In the genomic region with DNA sequence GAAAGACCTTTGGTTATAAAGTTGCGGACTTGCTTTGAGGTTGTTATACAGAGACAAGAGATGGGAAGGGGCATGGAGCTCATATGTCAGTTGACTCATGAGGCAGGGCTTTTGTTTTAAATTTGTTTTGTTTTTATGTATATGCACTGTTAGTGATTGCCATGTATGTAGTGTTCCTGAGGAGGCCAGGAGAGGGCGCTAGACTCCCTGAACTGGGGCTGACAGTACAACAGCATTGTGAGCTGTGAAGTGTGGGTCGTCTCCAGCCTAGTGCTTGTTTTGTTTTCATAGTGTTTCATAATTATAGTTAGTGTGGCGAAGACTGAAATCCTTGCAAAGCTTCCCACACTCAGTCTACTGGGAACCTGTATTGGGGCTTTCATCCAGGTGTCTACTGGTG, we compare ENCODE assay signal across 12 mouse cellular contexts. TPM values are rescaled to one million over a fixed set of nuclear protein-coding genes. Genes with fewer than 3 reads are reported as not detected.
DNase-seq lines count a peak whose midpoint lies in the region; ATAC-seq and TF ChIP-seq lines count a peak whose summit lies in the region.
"Had no signal": no experiment of that assay in that cellular context is flagged by ENCODE, and none has a peak within 500 bp of the region (broad histone marks: within the 10 kb centered on the region; RNA-seq: fewer than 3 reads in every experiment).

No protein-coding gene starts in this region.

- H3K4me3 ChIP-seq in heart, adult 2 months = no peak overlapping the region
- H3K4me3 ChIP-seq in midbrain, postnatal 0 days (ENCODE audit: low read depth, low read length) = no peak overlapping the region
- no peak overlapping the region for H3K4me3 ChIP-seq in midbrain, embryonic 16.5 days (ENCODE audit: low read depth, low read length)
- no peak overlapping the region for H3K4me3 ChIP-seq in small intestine, adult 2 months (ENCODE audit: low read depth, low read length)
- H3K4me3 ChIP-seq: forebrain, embryonic 12.5 days had no signal

- no peaks in the 10 kb centered on the region for H3K27me3 ChIP-seq in heart, adult 2 months (ENCODE audit: control insufficient read depth, insufficient read depth, low read length)
- H3K27me3 ChIP-seq in midbrain, postnatal 0 days (ENCODE audit: insufficient read depth, low read length) = no peaks in the 10 kb centered on the region
- no peaks in the 10 kb centered on the region for H3K27me3 ChIP-seq in midbrain, embryonic 16.5 days (ENCODE audit: control insufficient read depth, insufficient read depth, low read depth, low read length)
- H3K27me3 ChIP-seq in small intestine, adult 2 months (ENCODE audit: control insufficient read depth, insufficient read depth, low read length) = no peaks in the 10 kb centered on the region
- H3K27me3 ChIP-seq: forebrain, embryonic 12.5 days had no signal

- no peak for TF ChIP-seq POLR2A in heart, adult 2 months (IDR thresholded peaks at IDR 0.05; ENCODE audit: insufficient read depth, low read depth, low read length)
- no peak for TF ChIP-seq POLR2A in small intestine, adult 2 months (IDR thresholded peaks at IDR 0.05; ENCODE audit: low read depth, low read length)

- peak; percentile 40 for TF ChIP-seq CTCF in heart, adult 2 months (IDR thresholded peaks at IDR 0.05)
- peak; percentile 58 for TF ChIP-seq CTCF in midbrain, postnatal 0 days (IDR thresholded peaks at IDR 0.05)
- peak; percentile 49; the same call in 1 of the 2 replicates for TF ChIP-seq CTCF in small intestine, adult 2 months (IDR thresholded peaks at IDR 0.05; ENCODE audit: extremely low read depth, insufficient read length, insufficient replicate concordance, low read depth, low read length)

- intact Hi-C loops in heart, adult 2 months (cut with DNase I) = no loop called here

- no peaks in the 10 kb centered on the region for H3K9me3 ChIP-seq in midbrain, postnatal 0 days (ENCODE audit: low read length)
- H3K9me3 ChIP-seq in midbrain, embryonic 16.5 days (replicated peaks; ENCODE audit: control insufficient read depth, low read length, poor library complexity, severe bottlenecking) = no peaks in the 10 kb centered on the region
- H3K9me3 ChIP-seq: forebrain, embryonic 12.5 days had no signal

- H3K36me3 ChIP-seq in heart, adult 2 months (ENCODE audit: control insufficient read depth, insufficient read depth, low read length) = no peaks in the 10 kb centered on the region; the same call in 1 of the 2 replicates
- H3K36me3 ChIP-seq in midbrain, postnatal 0 days (ENCODE audit: insufficient read depth, low read length) = peaks cover 48% of the 10 kb centered on the region
- peaks cover 32% of the 10 kb centered on the region for H3K36me3 ChIP-seq in midbrain, embryonic 16.5 days (ENCODE audit: control insufficient read depth, insufficient read depth, low read length)
- peaks cover 46% of the 10 kb centered on the region for H3K36me3 ChIP-seq in small intestine, adult 2 months (ENCODE audit: control insufficient read depth, insufficient read depth, low read length)

- H3K4me2 ChIP-seq in midbrain, postnatal 0 days (ENCODE audit: low read depth, low read length, poor library complexity, severe bottlenecking) = no peak overlapping the region
- no peak overlapping the region for H3K4me2 ChIP-seq in midbrain, embryonic 16.5 days (ENCODE audit: low read length)
- H3K4me2 ChIP-seq: forebrain, embryonic 12.5 days had no signal

- H3K9ac ChIP-seq in heart, adult 2 months (ENCODE audit: low read depth, low read length) = no peak overlapping the region
- H3K9ac ChIP-seq in midbrain, postnatal 0 days (replicated peaks; ENCODE audit: low read length, poor library complexity, severe bottlenecking) = no peak overlapping the region
- no peak overlapping the region for H3K9ac ChIP-seq in midbrain, embryonic 16.5 days (ENCODE audit: low read depth, low read length)
- H3K9ac ChIP-seq: forebrain, embryonic 12.5 days had no signal

- TF ChIP-seq EP300 in heart, adult 2 months (IDR thresholded peaks at IDR 0.05; ENCODE audit: insufficient read depth, low read depth, low read length) = no peak

- no peak for DNase-seq in heart, adult 2 months
- no peak for DNase-seq in heart, adult 18-20 months
- DNase-seq in midbrain, postnatal 0 days (ENCODE audit: low spot score) = no peak
- DNase-seq in NIH3T3 (ENCODE audit: low read depth) (peak; percentile 33), MN1 (ENCODE audit: low spot score) (no peak)
- no peak for DNase-seq in layer of hippocampus, postnatal 36 days
- DNase-seq: kidney, postnatal 14 days; lung, postnatal 14 days had no signal

- no peak overlapping the region for H3K27ac ChIP-seq in heart, adult 2 months
- no peak overlapping the region for H3K27ac ChIP-seq in midbrain, postnatal 0 days (ENCODE audit: low read depth, low read length)
- no peak overlapping the region for H3K27ac ChIP-seq in midbrain, embryonic 16.5 days (ENCODE audit: low read length)
- H3K27ac ChIP-seq in small intestine, adult 2 months (ENCODE audit: insufficient read depth, low read depth, low read length) = no peak overlapping the region
- H3K27ac ChIP-seq: forebrain, embryonic 12.5 days had no signal

- no peaks in the 10 kb centered on the region for H3K4me1 ChIP-seq in heart, adult 2 months (ENCODE audit: control insufficient read depth, insufficient read depth, low read length)
- no peaks in the 10 kb centered on the region for H3K4me1 ChIP-seq in midbrain, postnatal 0 days (ENCODE audit: insufficient read depth, low read length)
- peaks cover 3% of the 10 kb centered on the region; the same call in 1 of the 2 replicates for H3K4me1 ChIP-seq in midbrain, embryonic 16.5 days (ENCODE audit: control insufficient read depth, insufficient read depth, low read length)
- H3K4me1 ChIP-seq in small intestine, adult 2 months (ENCODE audit: control insufficient read depth, insufficient read depth, insufficient read length, low read length) = no peaks in the 10 kb centered on the region

- no peaks in the 10 kb centered on the region for H3K79me2 ChIP-seq in heart, adult 2 months (replicated peaks; ENCODE audit: control insufficient read depth, insufficient read depth, low read length)

- 80% methylated on average over 4 of the region's 4 CpGs for WGBS in heart, adult 2 months
- WGBS in midbrain, postnatal 0 days = 77% methylated on average over 4 of the region's 4 CpGs
- 79% methylated on average over 4 of the region's 4 CpGs for WGBS in midbrain, embryonic 16.5 days
- WGBS in small intestine, adult 2 months = 81% methylated on average over 4 of the region's 4 CpGs

- no peak for ATAC-seq in midbrain, postnatal 0 days (ENCODE audit: low FRiP score)
- ATAC-seq in midbrain, embryonic 16.5 days = no peak

RNA-seq across cellular contexts. Expression of a gene that starts 3.8 kb away (rescaled TPM):
- 10 to 100 TPM; 13.5 to 14.4 TPM for total RNA-seq in heart, adult 2 months (2021)
- 10.6 and 15.4 TPM in 2 replicates for polyA plus RNA-seq in heart, adult 2 months (2012; rRNA removed)
- 10 to 100 TPM; 14.0 to 15.6 TPM for total RNA-seq in heart, adult 18-20 months (2021)
- total RNA-seq in midbrain, postnatal 0 days (2014; rRNA removed) = 40.3 and 55.0 TPM in 2 replicates
- 15.1 and 19.0 TPM in 2 replicates for polyA plus RNA-seq in midbrain, postnatal 0 days (2015; fragmentation: Nextera tagmentation; extraction: Ambion mirVana)
- polyA plus RNA-seq in midbrain, embryonic 16.5 days (2015; fragmentation: Nextera tagmentation; extraction: Ambion mirVana) = 28.7 and 30.0 TPM in 2 replicates
- polyA plus RNA-seq in small intestine, adult 2 months (2012; rRNA removed) = 5.9 and 14.6 TPM in 2 replicates
- 10 to 100 TPM; 25.5 to 37.0 TPM for total RNA-seq in layer of hippocampus, postnatal 36 days (2021)

RNA-seq across cellular contexts. Expression of a gene that starts 31.0 kb away (rescaled TPM):
- total RNA-seq in heart, adult 2 months (2021) = 1 to 10 TPM; 2.3 to 3.3 TPM
- 2.4 and 5.9 TPM in 2 replicates for polyA plus RNA-seq in heart, adult 2 months (2012; rRNA removed)
- 1 to 10 TPM; 3.0 to 3.2 TPM for total RNA-seq in heart, adult 18-20 months (2021)
- total RNA-seq in midbrain, postnatal 0 days (2014; rRNA removed) = 1.6 and 2.6 TPM in 2 replicates
- 1.2 and 1.7 TPM in 2 replicates for polyA plus RNA-seq in midbrain, postnatal 0 days (2015; fragmentation: Nextera tagmentation; extraction: Ambion mirVana)
- 2.6 and 3.4 TPM in 2 replicates for polyA plus RNA-seq in midbrain, embryonic 16.5 days (2015; fragmentation: Nextera tagmentation; extraction: Ambion mirVana)
- 33.9 and 64.3 TPM in 2 replicates for polyA plus RNA-seq in small intestine, adult 2 months (2012; rRNA removed)
- under 1 TPM; 0.35 to 0.67 TPM for total RNA-seq in layer of hippocampus, postnatal 36 days (2021)
- total RNA-seq: hematopoietic stem cell, adult 5-6 weeks had no signal

RNA-seq across cellular contexts. Expression of a gene that starts 53.7 kb away (rescaled TPM):
- total RNA-seq in heart, adult 2 months (2021) = not detected
- 0.06 and 0.32 TPM in 2 replicates for polyA plus RNA-seq in heart, adult 2 months (2012; rRNA removed)
- not detected for total RNA-seq in heart, adult 18-20 months (2021)
- total RNA-seq in midbrain, postnatal 0 days (2014; rRNA removed) = 0.28 and 0.71 TPM in 2 replicates
- 0.68 and 0.99 TPM in 2 replicates for polyA plus RNA-seq in midbrain, postnatal 0 days (2015; fragmentation: Nextera tagmentation; extraction: Ambion mirVana)
- polyA plus RNA-seq in midbrain, embryonic 16.5 days (2015; fragmentation: Nextera tagmentation; extraction: Ambion mirVana) = 1.4 and 1.8 TPM in 2 replicates
- 0.22 and 2.3 TPM in 2 replicates for polyA plus RNA-seq in small intestine, adult 2 months (2012; rRNA removed)
- total RNA-seq in layer of hippocampus, postnatal 36 days (2021) = not detected
- total RNA-seq: hematopoietic stem cell, adult 5-6 weeks had no signal
